Mouse (Mus musculus) stomach, postnatal 0 days (tissue): Measurements from ENCODE around the gene Dcaf17. TPM values are rescaled to one million over a fixed set of nuclear protein-coding genes. Genes with fewer than 3 reads are reported as not detected.
A peak's percentile ranks its signal among the peaks of the same experiment; 100 is the strongest.

Source experiments
- ATAC-seq: fragments of 200-750 bp; cut with Nextera tagmentation; 2 replicates; pipeline ENCODE4 v1.8.0; 2017; ENCODE audit not compliant: low FRiP score, low TSS enrichment
- DNase-seq: peaks from one replicate; pipeline ENCODE4 v3.0.0-alpha.2; 2016; ENCODE audit warnings: low spot score
- H3K27ac ChIP-seq: fragments of 300-500 bp; sonication (generic); replicated peaks from 2 replicates; pipeline ENCODE4 v1.5.1; 2014; ENCODE audit warnings: mild to moderate bottlenecking, control low read depth
- H3K27me3 ChIP-seq: fragments of 300-500 bp; sonication (generic); 2 replicates; pipeline ENCODE4 v1.6.1; 2014; ENCODE audit warnings: low read length; ENCODE audit not compliant: control insufficient read depth, insufficient read depth
- H3K36me3 ChIP-seq: fragments of 300-500 bp; sonication (generic); 2 replicates; pipeline ENCODE4 v1.6.1; 2014; ENCODE audit warnings: low read length, mixed read lengths; ENCODE audit not compliant: control insufficient read depth, insufficient read depth
- H3K4me1 ChIP-seq: fragments of 300-500 bp; sonication (generic); replicated peaks from 2 replicates; pipeline ENCODE4 v1.6.1; 2014; ENCODE audit warnings: antibody characterized with exemption; ENCODE audit not compliant: control insufficient read depth, insufficient read depth
- H3K4me2 ChIP-seq: fragments of 300-500 bp; sonication (generic); replicated peaks from 2 replicates; pipeline ENCODE4 v1.6.1; 2014; ENCODE audit warnings: low read depth, mild to moderate bottlenecking, control low read depth, moderate library complexity
- H3K4me3 ChIP-seq: fragments of 300-500 bp; sonication (generic); 2 replicates; pipeline ENCODE4 v1.5.1; 2014; ENCODE audit warnings: low read depth, low read length, control low read depth
- H3K9ac ChIP-seq: fragments of 300-500 bp; sonication (generic); 2 replicates; pipeline ENCODE4 v1.6.1; 2014; ENCODE audit warnings: mild to moderate bottlenecking, low read length, control low read depth, mixed read lengths
- H3K9me3 ChIP-seq: fragments of 300-500 bp; sonication (generic); 2 replicates; pipeline ENCODE4 v1.6.1; 2016; ENCODE audit warnings: low read length; ENCODE audit not compliant: control insufficient read depth
- CTCF ChIP-seq: IDR thresholded peaks from 2 replicates; pipeline ENCODE4 v1.5.1; 2016; ENCODE audit warnings: antibody characterized with exemption, low read depth, mild to moderate bottlenecking, moderate library complexity
- EP300 ChIP-seq: optimal IDR thresholded peaks from 2 replicates; pipeline ENCODE3; 2016; ENCODE audit warnings: antibody characterized with exemption
- WGBS: fragments of 180-500 bp; shearing (Covaris S2); extraction: QIAGEN DNeasy Blood & Tissue Kit; methylation state at CpG from one replicate; pipeline ENCODE4 v1.1.7; 2014; 5-methylcytosine and 5-hydroxymethylcytosine counted together
- polyA plus RNA-seq: library from polyadenylated mRNA; unstranded; fragments of >200 nt; fragmentation: Nextera tagmentation; extraction: Ambion mirVana; gene quantifications from 2 replicates; pipeline ENCODE4 v1.2.1, GENCODE M21; 2015

Gene Dcaf17
- polyA plus RNA-seq, 1 experiment from 2014 or later: 28.7 TPM

- no peak for DNase-seq
- Histone ChIP-seq H3K36me3 (no peaks in the 10 kb centered on the region), H3K4me2 (no peak overlapping the region), H3K9me3 (no peaks in the 10 kb centered on the region), H3K27ac (no peak overlapping the region), H3K4me1 (no peaks in the 10 kb centered on the region), H3K9ac (no peak overlapping the region), H3K27me3 (no peaks in the 10 kb centered on the region), H3K4me3 (no peak overlapping the region)
- no peak for ATAC-seq
- TF ChIP-seq CTCF (no peak), EP300 (no peak)
- WGBS: 69% methylated on average over 18 of the region's 18 CpGs
These were observed 22.9 kb upstream of the Dcaf17 start for GRCm38 (mm10) chr2:71031973-71032794.

- Histone ChIP-seq H3K36me3 (no peaks in the 10 kb centered on the region), H3K4me1 (no peaks in the 10 kb centered on the region), H3K4me3 (no peak overlapping the region), H3K9me3 (no peaks in the 10 kb centered on the region), H3K27ac (no peak overlapping the region), H3K27me3 (no peaks in the 10 kb centered on the region), H3K4me2 (no peak overlapping the region), H3K9ac (no peak overlapping the region)
- DNase-seq (no peak), ATAC-seq (no peak)
- 85% methylated on average over 4 of the region's 4 CpGs for WGBS
- no peak for TF ChIP-seq EP300
- TF ChIP-seq CTCF: no peak
These were observed 22.1 kb upstream of the Dcaf17 start for GRCm38 (mm10) chr2:71033014-71033413.

GRCm38 (mm10) chr2:71033987-71034386 is 21.1 kb upstream of the Dcaf17 start:
- no peaks in the 10 kb centered on the region for H3K9me3 ChIP-seq
- DNase-seq: no peak
- H3K36me3 ChIP-seq: no peaks in the 10 kb centered on the region
- H3K9ac ChIP-seq: no peak overlapping the region
- ATAC-seq: no peak
- H3K27ac ChIP-seq: no peak overlapping the region
- TF ChIP-seq CTCF (no peak), EP300 (no peak)
- no peak overlapping the region for H3K4me2 ChIP-seq
- 73% methylated on average over 8 of the region's 8 CpGs for WGBS
- no peaks in the 10 kb centered on the region for H3K27me3 ChIP-seq
- no peaks in the 10 kb centered on the region for H3K4me1 ChIP-seq
- no peak overlapping the region for H3K4me3 ChIP-seq

GRCm38 (mm10) chr2:71037447-71037846 is 17.7 kb upstream of the Dcaf17 start:
- no peak overlapping the region for H3K27ac ChIP-seq
- ATAC-seq (no peak), DNase-seq (no peak)
- H3K4me1 ChIP-seq: no peaks in the 10 kb centered on the region
- H3K36me3 ChIP-seq: no peaks in the 10 kb centered on the region
- no peak for TF ChIP-seq CTCF
- no peak for TF ChIP-seq EP300
- no peaks in the 10 kb centered on the region for H3K27me3 ChIP-seq
- WGBS: 88% methylated on average over 6 of the region's 6 CpGs
- H3K4me2 ChIP-seq: no peak overlapping the region
- H3K9ac ChIP-seq: no peak overlapping the region
- H3K4me3 ChIP-seq: no peak overlapping the region
- no peaks in the 10 kb centered on the region for H3K9me3 ChIP-seq

- H3K36me3 ChIP-seq: no peaks in the 10 kb centered on the region
- no peak overlapping the region for H3K4me3 ChIP-seq
- peak overlapping the region; percentile 29; the same call in 1 of the 2 replicates for H3K4me2 ChIP-seq
- no peaks in the 10 kb centered on the region for H3K27me3 ChIP-seq
- no peak overlapping the region for H3K27ac ChIP-seq
- H3K9me3 ChIP-seq: no peaks in the 10 kb centered on the region
- 33% methylated on average over 11 of the region's 11 CpGs for WGBS
- ATAC-seq (peak; percentile 82), DNase-seq (peak; percentile 88)
- TF ChIP-seq CTCF (peak; percentile 93), EP300 (no peak)
- H3K9ac ChIP-seq: no peak overlapping the region
- no peaks in the 10 kb centered on the region for H3K4me1 ChIP-seq
These were observed 15.5 kb upstream of the Dcaf17 start for GRCm38 (mm10) chr2:71039522-71040121.

- H3K36me3 ChIP-seq: no peaks in the 10 kb centered on the region
- no peaks in the 10 kb centered on the region for H3K4me1 ChIP-seq
- TF ChIP-seq CTCF (no peak), EP300 (no peak)
- H3K4me3 ChIP-seq: no peak overlapping the region
- no peaks in the 10 kb centered on the region for H3K27me3 ChIP-seq
- H3K27ac ChIP-seq: no peak overlapping the region
- WGBS: 43% methylated on average over 6 of the region's 6 CpGs
- ATAC-seq (no peak), DNase-seq (no peak)
- H3K9ac ChIP-seq: no peak overlapping the region
- no peak overlapping the region for H3K4me2 ChIP-seq
- H3K9me3 ChIP-seq: no peaks in the 10 kb centered on the region
These were observed 9.0 kb upstream of the Dcaf17 start for GRCm38 (mm10) chr2:71046151-71046550.
